Mouse (Mus musculus) megakaryocyte, adult 5-6 weeks (primary cell): ENCODE results near the gene Pip4k2c. TPM values are rescaled to one million over a fixed set of nuclear protein-coding genes. Genes with fewer than 3 reads are reported as not detected.

Source experiments
- ATAC-seq: 2 replicates; pipeline ENCODE4 v1.8.0; 2016; ENCODE audit warnings: mild to moderate bottlenecking, inconsistent platforms; ENCODE audit not compliant: poor library complexity, severe bottlenecking
- total RNA-seq, 2 experiments: library from RNA; stranded (forward) in 1 of 2; stranded (reverse) in 1 of 2; fragments of 153-499, 151-499 nt in 1 of 2; fragments of 221-1000, 200-1000 nt in 1 of 2; gene quantifications; 2 replicates each; pipeline versions ENCODE4 v1.2.3 to v1.2.4; 2015 to 2017

The Pip4k2c gene
- total RNA-seq, 2 experiments from 2014 or later, result 12.0 to 13.2 TPM

DNA sequence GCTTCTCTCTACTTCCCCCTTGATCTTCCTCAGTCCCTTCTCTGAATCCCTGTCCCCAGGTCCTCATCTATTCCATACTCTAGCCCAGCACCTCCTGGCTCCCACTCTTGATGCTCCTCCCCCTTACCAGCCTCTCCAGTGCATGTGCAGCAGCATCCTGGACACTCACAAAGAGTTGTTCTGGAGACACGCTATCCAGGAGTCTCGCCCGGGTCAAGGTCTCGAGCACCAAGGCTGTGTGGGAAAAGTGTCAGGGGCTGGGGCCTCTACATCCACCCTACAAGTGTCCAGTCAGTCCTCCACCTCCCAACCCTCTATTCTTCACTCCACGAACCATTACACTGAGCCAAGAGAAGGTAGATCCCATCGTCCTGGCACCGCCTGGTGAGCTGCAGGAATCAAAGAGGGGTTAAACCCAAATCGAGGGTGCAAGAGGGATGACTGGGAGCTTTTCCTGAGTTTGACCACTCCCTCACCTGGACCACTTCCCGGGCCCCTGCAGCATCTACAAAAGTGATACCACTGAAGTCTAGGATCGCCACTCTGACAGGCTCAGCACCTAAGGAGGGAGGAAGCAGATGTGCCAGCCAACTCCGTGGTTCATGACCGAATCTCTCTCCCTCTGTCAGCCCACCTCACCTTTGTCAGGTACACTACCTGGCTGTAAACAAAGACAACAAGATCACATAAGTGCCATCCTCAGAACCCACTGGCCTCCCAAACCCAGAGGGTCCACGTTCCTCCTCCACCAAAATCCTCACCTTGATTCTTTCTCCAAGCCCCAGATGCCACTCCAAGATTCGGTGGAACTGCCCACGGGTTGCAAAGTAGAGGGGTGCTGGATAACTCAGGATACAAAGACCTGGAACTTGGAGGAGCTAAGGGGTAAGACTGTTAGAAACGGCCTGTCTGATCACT is 38.0 kb downstream of the Pip4k2c start:
- ATAC-seq, result no peak

DNA sequence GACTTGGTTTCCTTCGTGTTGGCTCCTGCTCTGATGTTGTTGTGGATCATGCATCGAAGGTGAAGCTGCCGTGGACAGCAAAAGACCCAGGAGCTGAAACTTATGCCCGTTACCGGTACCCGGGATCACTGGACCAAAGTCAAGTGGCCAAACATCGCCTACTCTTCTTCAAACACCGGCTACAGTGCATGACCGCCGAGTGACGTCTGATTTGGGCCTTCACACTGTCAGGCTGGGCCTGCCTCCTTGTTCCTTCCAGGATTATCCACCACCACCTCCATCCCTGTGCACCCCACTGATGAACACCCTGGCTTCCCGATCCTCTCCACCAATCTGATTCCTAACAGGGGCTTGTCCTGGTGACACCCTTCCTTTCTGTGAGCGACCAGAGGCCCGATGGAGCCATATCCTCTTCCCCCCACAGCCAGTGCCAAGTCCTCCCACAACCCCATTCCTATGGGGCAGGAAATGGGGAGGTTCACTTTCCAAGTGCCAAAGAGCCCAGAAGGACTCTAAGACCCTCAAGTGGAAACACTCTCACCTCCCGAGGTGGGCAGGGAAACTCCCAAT is 39.7 kb downstream of the Pip4k2c start:
- ATAC-seq, result no peak

DNA sequence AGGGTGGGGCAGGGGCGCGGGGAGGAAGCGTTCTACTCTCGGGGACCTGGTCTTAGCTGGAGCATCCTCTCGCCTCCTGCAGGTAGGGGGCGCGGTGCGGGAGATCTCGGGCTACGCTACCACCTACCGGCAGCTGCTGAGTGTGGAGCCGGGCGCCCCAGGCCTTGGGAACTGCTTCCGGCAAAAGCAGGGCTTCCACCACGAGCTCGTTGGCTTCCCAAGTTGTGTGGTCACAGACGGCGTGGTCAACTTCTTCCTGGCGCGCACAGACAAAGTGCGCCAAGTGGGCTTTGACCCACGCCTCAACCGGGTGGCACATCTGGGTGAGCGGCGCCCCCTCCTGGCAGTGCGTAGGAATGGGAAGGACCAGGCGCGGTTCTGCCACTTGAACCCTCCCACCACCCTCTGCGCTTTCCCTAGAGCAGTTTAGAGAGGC is 40.5 kb downstream of the Pip4k2c start:
- ATAC-seq, result peak; percentile 79

DNA sequence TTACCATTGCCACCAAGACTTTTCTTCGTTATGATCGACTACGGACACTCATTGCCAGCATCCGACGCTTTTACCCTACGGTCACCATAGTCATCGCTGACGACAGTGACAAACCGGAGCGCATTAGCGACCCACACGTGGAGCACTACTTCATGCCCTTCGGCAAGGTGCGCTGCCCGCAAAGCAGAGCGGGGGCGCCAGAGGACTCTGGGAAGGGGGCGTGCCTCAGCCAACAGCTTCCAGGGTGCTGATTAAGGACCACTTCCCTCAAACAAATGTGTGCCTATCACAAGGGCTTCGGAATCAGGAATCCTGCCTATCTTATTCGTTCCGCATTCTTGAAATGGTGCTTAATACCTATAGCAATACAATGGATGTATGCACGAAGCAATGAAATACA is 41.4 kb downstream of the Pip4k2c start:
- no peak for ATAC-seq

DNA sequence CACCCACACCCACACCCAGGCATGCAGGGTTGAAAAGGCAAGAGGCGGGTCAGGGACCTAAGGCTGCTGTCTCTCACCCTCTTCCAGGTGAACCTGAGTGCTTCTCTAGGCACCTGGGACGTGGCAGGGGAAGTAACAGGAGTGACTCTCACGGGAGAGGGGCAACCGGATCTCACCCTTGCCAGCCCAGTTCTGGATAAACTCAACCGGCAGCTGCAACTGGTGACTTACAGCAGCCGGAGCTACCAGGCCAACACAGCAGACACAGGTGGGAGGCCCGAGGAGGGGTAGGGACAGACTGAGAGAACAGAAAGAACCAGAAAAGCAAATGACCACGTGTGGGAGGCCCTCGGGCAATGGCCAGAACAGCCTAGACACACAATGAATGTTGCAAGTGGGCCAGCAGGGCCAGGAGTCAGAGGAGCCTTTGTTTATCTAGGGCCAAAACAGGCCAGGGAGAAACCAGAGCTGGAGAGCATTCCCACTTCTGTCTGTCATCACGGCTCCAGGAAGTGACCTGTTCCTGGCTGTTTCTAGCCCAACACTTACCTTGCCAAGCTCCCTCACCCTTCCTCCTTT is 43.7 kb downstream of the Pip4k2c start:
- ATAC-seq, result no peak

DNA sequence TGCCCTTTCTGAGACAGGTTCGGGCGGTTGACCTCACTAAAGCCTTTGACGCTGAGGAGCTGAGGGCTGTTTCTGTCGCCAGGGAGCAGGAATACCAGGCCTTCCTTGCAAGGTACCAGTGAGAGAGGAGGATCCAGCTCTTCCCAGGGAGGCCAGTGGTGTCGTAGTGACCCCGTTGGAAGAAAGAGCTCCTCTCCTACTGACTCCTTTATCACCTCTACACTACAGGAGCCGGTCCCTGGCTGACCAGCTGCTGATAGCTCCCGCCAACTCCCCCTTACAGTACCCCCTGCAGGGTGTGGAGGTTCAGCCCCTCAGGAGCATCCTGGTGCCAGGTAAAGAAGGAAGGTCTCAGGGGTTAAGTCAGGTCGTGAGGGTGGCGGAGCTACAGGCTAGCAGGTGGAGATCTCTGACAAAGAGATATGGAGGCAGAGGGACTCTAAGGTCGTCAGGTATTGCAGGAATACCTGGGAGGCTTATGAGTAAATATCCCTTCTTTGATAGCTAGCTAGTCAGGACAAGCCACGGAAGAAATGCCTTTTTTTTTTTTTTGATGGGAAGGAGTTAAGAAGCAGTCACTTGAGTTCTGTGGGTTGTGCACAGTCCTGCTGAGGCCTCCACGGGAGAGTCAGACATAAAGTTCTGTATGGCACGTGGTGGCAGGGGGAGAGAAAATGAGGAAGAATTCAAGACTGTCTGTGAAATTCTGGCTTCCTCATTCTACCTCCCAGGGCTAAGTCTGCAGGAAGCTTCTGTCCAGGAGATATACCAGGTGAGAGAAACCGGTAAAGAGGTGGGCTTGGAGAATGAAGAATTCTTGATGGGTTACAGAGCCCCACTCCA is 44.4 kb downstream of the Pip4k2c start:
- peak; percentile 15; the same call in 1 of the 2 replicates for ATAC-seq

DNA sequence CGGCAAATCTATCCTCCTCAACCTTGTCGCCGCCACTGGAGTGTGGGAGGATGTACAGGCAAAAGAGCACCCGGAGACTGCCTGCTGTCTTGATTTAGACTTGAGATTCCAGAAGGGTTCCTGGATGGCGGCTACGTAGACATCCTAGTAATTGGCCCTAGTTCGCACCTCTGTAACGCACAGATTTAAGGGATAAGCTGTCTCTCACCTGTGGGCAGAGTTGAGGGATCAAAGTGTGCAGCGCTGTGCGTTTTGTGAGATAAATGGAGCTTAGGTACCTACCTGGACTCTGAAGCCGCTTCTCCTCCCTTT is 45.0 kb downstream of the Pip4k2c start:
- ATAC-seq, result no peak

DNA sequence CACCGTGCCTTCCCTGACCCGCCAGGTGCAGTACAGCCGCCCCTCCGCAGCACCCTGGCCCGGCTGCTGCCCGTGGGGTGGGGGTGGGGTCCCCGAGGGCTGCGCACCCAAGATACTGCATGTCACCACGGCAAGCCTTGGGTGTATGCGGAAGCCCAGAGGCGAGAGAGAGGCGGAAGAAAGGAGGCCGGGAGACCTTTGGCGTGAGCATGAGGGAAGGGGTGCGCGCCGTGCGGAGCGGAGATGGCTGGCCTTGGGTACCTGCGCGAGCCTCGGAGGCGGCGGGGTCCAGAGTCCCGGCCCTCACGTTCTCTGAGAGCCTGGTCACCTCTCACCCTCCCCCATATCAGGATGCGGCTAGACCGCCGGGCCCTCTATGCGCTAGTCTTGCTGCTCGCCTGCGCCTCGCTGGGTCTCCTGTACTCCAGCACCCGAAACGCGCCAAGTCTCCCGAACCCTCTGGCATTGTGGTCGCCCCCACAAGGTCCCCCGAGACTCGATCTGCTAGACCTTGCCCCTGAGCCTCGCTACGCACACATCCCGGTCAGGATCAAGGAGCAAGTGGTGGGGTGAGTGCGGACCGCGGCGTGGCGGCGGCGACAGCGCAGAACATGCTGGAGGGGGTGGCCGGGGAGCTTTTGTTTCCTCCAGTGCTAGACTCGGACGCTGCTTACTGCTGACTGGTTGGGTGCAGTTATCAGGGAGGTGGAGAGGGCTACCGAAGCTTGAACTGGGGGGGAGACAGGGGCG is 45.6 kb downstream of the Pip4k2c start:
- ATAC-seq, result peak; percentile 49

DNA sequence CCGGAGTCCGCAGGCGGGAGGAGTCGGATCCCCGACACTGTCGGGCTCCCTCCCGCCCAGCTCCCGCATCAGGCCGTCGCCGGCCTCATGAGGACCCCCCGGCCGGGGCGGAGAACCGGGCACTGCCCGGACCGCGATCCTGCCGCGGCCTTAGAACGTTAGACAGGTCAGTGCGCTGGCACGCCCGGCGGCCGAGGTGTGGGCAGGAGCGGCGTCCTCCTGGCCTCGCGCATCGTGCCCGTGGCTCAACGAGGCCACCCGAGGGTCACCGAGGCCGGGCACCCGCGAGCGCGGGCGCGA is 46.1 kb downstream of the Pip4k2c start:
- no peak for ATAC-seq

DNA sequence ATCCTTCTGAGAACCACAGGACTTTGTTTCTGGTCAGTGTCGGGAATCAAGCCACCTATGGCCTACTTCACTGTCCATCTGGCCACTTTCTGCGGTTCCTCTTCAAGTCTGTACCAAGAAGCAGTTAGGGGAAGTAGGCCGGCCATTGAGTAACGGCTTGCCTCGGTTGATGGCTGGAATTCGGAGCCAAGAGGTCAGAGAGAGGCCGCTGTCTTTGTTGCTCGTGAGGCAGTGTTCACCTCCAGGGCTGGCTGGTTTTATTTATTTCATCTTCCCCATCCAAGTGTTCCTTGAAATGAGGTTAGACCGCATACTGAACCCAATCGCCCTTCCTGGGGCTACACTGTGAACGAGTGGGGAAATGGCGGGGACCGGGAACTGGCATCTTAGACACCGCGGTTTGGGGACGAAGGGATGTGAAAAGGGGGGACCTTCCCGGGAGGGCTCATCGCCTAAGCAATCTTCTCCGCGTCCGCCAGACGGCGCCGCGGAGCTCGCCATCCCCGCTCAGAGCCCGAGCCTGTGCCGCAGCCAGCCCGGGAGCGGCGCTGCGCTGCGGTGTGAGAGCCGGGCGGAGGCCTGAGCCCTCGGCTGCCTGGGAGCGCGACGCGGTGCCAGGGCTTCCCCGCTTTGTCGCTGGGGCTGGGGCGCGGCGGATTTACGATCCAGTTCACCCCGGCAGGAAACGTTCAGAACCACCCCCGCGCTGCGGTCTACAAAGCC is 46.6 kb downstream of the Pip4k2c start, which contains the start of gene B4galnt1:
Gene B4galnt1, plus strand, starts transcription at position 595 of the 723 bp plus-strand sequence.
- peak; percentile 55 for ATAC-seq

DNA sequence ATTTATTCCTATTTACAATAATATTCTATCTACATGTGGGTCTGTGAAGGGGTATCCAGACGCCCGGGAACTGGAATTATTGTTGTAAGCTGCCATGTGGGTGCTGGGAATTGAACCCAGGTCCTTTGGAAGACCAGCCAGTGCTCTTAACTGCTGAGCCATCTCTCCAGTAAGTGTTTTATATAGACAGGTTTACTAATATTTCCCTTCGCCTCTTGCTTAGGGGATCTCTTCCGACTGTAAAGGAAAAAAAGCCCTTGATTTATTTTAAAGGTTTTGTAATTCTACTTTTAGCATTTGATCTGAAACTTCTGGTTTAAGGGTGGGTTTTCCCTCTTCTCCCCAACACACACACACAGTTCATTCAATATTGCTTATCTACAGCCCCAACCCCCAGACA is 47.2 kb downstream of the Pip4k2c start:
- no peak for ATAC-seq

DNA sequence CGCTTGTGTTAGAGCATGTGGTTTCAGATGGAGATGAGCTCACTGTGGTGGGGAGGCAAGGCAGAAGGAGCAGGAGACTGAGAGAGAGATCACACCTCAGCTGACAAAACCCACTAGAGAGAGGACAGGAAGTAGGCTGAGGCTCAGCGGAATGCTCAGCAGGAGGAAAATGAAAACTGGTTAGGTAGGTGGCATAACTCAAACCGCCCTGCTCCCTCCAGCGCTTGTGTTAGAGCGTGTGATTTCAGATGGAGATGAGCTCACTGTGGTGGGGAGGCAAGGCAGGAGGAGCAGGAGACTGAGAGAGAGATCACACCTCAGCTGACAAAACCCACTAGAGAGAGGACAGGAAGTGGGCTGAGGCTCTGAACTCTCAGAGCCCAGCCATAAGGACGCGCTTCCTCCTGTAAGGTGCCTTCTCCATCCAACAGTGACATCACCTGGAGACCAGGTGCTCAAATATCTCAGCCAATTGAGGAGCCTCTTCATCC is 48.6 kb downstream of the Pip4k2c start:
- peak; percentile 36 for ATAC-seq

DNA sequence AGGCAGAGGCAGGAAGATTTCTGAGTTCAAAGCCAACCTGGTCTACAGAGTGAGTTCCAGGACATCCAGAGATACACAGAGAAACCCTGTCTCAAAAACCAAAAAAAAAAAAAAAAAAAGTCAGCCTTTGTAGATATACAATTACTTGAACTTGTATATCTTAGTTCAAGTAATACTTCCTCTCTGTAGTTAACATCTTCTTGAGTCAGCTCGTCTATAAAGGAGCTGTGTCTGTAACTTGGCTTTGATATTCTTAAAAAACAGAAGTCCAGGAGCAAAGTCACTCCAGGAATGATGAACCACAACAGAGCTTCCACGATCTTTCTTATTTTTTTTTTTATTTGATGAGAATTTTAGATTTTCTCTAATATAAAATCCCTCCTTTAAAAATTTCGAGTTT is 50.7 kb downstream of the Pip4k2c start:
- ATAC-seq, result no peak

DNA sequence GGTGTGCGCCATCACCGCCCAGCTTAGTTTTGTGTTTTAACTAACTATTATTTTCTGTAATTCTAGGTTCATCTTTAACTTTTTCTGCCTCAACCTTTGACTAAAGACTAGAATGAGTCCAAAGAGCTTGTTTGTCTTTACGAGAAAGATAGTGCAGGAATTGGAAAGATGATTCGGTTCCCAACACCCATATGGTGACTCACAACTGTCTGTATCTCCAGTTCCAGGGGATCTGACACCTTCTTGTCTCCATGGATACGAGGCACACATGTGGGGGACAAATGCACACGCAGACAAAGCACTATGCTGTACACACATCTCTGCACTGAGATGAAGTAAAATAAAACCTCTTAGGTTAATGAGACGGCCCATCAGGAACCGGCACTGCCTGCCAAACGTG is 51.3 kb downstream of the Pip4k2c start:
- no peak for ATAC-seq

DNA sequence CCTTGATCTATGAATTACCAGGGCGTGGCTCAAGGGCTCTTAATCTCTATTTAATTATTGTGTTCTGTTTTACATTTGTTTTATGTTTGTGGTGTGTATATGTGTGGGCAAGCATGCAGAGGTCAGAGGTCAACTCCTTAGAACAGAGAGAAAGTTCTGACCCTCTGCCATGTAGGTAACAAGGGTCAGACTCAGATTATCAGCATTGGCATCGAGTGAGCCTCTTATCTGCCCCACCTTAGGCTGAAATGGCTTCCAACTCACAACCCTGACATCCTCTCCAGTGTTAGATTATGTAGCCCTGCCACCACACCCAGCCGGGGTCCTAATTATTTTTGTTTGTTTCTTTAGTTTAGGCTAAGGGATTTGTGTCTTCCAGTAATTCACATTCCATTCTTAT is 52.9 kb downstream of the Pip4k2c start:
- no peak for ATAC-seq

DNA sequence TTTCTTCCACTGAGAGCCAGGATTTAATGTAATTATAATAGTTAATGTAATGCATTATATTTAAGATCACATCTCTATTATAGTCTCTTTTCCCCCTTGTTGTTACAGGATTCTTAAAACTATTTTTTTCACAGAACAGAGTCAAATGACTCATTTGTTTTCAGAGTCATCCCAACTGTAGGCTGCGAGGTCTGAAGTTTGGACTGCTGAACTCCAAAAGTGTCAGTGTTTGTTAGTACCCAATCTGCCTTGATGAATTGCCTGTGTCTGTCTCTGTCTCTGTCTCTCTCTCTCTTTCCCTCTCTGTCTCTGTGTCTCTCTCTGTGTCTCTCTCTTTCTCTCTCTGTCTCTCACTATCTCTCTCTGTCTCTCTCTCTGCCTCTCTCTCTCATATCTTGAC is 54.9 kb downstream of the Pip4k2c start:
- ATAC-seq, result no peak

DNA sequence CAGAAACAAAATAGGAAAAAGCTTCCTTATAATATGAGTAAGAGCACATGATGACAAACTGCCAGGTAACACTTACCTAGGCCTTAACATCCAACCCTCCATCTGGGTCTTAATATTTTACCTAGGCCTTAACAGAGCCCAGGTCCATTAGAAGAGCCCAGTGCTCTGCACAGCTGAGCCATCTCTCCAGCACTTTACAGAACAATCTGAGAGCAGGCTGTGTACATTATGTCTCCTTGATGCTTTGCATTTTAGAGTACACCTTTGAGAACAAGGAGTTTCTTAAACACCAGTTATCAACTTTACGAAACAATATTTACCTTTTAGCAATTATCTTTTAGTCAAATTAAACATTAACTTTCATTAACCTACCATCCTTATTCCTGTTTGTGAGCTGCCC is 55.3 kb downstream of the Pip4k2c start:
- no peak for ATAC-seq

DNA sequence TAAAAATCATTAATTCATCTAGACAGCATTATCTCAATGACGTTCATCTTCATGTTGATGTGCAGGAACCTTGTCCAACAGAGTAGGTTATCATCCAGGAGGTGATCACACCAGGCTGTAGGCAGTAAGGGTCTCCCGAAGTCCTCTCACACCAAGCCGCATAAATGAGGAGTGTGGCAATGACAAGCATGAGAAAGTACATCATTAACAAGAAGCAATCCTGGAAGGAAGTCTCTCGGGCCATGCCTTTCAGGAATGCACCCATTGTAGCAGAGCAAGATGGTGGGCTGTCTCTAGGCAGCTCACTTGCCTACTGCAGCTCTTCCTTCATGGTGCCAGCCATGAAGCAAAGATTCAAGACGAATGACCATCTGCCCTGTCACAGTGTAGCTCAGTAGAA is 56.7 kb downstream of the Pip4k2c start:
- no peak for ATAC-seq

DNA sequence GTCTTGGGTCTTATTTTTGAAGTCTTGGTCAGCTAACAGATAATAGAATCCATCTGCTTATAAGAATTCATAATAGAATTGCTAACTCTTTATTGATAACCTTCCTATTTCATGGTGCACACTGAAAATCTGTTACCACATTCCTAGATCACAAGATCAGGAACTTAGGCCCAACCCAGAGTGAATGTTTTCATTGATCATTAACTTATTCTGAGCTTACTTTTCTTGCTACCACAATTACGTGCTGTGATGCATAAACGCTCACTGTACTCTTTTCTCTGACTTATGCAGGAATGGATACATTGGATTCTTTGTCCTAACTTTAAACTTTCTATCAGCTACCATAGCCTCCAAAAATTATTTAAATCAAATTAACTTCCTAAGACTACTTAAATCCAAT is 57.1 kb downstream of the Pip4k2c start:
- no peak for ATAC-seq

DNA sequence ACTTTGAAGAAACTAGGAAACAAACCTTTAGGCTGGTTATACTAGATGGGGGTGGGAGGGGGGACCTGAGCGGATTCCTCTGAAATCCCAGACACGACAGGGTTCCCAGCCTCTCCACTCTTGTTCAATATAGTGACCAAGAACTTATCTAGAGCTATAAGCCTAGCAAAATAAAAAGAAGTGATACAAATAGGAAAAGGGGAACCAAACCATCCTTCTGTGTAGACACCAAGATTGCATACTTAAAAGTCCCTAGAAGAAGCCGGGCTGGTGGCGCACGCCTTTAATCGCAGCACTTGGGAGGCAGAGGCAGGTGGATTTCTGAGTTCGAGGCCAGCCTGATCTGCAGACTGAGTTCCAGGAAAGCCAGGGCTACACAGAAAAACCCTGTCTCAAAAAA is 58.1 kb downstream of the Pip4k2c start:
- ATAC-seq, result peak; percentile 57
